Mouse (Mus musculus): Measurements from ENCODE around the gene Pdhx. TPM values are rescaled to one million over a fixed set of nuclear protein-coding genes. Genes with fewer than 3 reads are reported as not detected.
A peak's percentile ranks its signal among the peaks of the same experiment; 100 is the strongest.

Gene Pdhx
- total and polyA plus RNA-seq, 2 experiments from 2014 or later = 53.2 to 66.3 TPM

GRCm38 (mm10) chr2:103051937-103052893 is 21.1 kb downstream of the Pdhx start:
- WGBS = 87% methylated on average over 19 of the region's 19 CpGs
- no peak for TF ChIP-seq CTCF (IDR thresholded peaks at IDR 0.05)
- DNase-seq (ENCODE audit: low spot score) = no peak

GRCm38 (mm10) chr2:103045286-103045685 is 28.0 kb downstream of the Pdhx start:
- no peaks in the 10 kb centered on the region; the same call in 1 of the 2 replicates for H3K4me1 ChIP-seq (ENCODE audit: insufficient read depth, low read length)
- H3K4me2 ChIP-seq (ENCODE audit: low read depth, low read length, poor library complexity, severe bottlenecking) = no peak overlapping the region
- H3K27ac ChIP-seq (ENCODE audit: low read depth, low read length) = no peak overlapping the region
- H3K36me3 ChIP-seq (ENCODE audit: insufficient read depth, low read length) = peaks cover 7% of the 10 kb centered on the region; the same call in 1 of the 2 replicates
- no peak overlapping the region for H3K9ac ChIP-seq (replicated peaks; ENCODE audit: low read length, poor library complexity, severe bottlenecking)
- WGBS = 78% methylated on average over 2 of the region's 2 CpGs
- no peak for ATAC-seq (ENCODE audit: low FRiP score)
- H3K4me3 ChIP-seq (ENCODE audit: low read depth, low read length) = no peak overlapping the region
- DNase-seq (ENCODE audit: low spot score) = peak; percentile 18
- no peaks in the 10 kb centered on the region for H3K27me3 ChIP-seq (ENCODE audit: insufficient read depth, low read length)
- TF ChIP-seq CTCF (IDR thresholded peaks at IDR 0.05) = no peak
- no peaks in the 10 kb centered on the region for H3K9me3 ChIP-seq (ENCODE audit: low read length)

More at GRCm38 (mm10) chr2:103051937-103052893, 21.1 kb downstream of the Pdhx start:
- H3K9ac ChIP-seq (replicated peaks; ENCODE audit: low read length, poor library complexity, severe bottlenecking) = no peak overlapping the region
- H3K27me3 ChIP-seq (ENCODE audit: insufficient read depth, low read length) = no peaks in the 10 kb centered on the region
- no peak overlapping the region for H3K4me2 ChIP-seq (ENCODE audit: low read depth, low read length, poor library complexity, severe bottlenecking)
- H3K36me3 ChIP-seq (ENCODE audit: insufficient read depth, low read length) = 0 out of 2 replicates have a peak, but pooled peaks cover 3% of the 10 kb centered on the region
- no peak for ATAC-seq (ENCODE audit: low FRiP score)
- H3K9me3 ChIP-seq (ENCODE audit: low read length) = no peaks in the 10 kb centered on the region
- H3K4me1 ChIP-seq (ENCODE audit: insufficient read depth, low read length) = no peaks in the 10 kb centered on the region; the same call in 1 of the 2 replicates
- no peak overlapping the region for H3K27ac ChIP-seq (ENCODE audit: low read depth, low read length)
- no peak overlapping the region for H3K4me3 ChIP-seq (ENCODE audit: low read depth, low read length)

DNA sequence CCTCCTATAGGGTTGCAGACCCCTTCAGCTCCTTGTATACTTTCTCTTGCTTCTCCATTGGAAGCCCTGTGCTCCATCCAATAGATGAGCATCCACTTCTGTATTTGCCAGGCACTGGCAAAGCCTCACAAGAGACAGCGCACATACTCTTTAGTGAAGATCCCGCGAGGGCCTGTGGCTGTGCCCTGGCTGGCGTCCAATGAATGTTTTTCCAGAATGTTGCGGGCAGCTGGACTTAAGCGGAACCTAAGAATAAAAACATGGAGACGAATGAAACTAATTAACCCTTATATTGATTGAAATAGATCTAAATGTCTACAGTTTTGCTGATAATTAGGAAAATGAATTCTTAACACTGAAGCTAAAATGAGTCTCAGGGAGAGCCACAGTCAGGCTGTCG is 32.4 kb downstream of the Pdhx start:
- no peak overlapping the region for H3K4me3 ChIP-seq (ENCODE audit: low read depth, low read length)
- TF ChIP-seq CTCF (IDR thresholded peaks at IDR 0.05) = no peak
- no peak overlapping the region for H3K9ac ChIP-seq (replicated peaks; ENCODE audit: low read length, poor library complexity, severe bottlenecking)
- peaks cover 9% of the 10 kb centered on the region; the same call in 1 of the 2 replicates for H3K36me3 ChIP-seq (ENCODE audit: insufficient read depth, low read length)
- 76% methylated on average over 8 of the region's 8 CpGs for WGBS
- no peak overlapping the region for H3K27ac ChIP-seq (ENCODE audit: low read depth, low read length)
- no peak overlapping the region for H3K4me2 ChIP-seq (ENCODE audit: low read depth, low read length, poor library complexity, severe bottlenecking)
- H3K27me3 ChIP-seq (ENCODE audit: insufficient read depth, low read length) = no peaks in the 10 kb centered on the region
- H3K4me1 ChIP-seq (ENCODE audit: insufficient read depth, low read length) = no peaks in the 10 kb centered on the region
- DNase-seq (ENCODE audit: low spot score) (peak; percentile 40), ATAC-seq (ENCODE audit: low FRiP score) (no peak)
- H3K9me3 ChIP-seq (ENCODE audit: low read length) = no peaks in the 10 kb centered on the region

DNA sequence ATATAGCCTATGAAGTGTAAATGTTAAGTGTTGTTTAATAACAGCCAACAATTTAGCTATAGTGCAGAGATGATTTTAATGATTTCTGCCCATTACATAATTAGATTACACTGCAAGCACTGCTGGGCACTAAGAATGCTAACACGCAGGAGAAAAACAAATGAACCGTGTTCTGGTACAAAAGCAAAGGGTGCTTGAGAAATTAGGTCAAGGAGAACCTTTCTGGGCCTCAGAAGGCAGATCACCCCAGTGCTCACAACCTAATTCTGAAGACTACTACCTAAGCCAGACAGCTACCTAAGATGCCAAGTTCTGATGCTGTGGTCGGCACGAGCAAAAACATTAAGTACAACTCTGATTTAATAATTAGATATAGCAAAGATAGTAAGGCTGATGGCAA is 35.5 kb downstream of the Pdhx start:
- ATAC-seq (ENCODE audit: low FRiP score) (no peak), DNase-seq (ENCODE audit: low spot score) (no peak)
- H3K4me1 ChIP-seq (ENCODE audit: insufficient read depth, low read length) = no peaks in the 10 kb centered on the region
- no peak overlapping the region for H3K4me3 ChIP-seq (ENCODE audit: low read depth, low read length)
- WGBS = 77% methylated on average over 4 of the region's 4 CpGs
- peaks cover 11% of the 10 kb centered on the region; the same call in 1 of the 2 replicates for H3K36me3 ChIP-seq (ENCODE audit: insufficient read depth, low read length)
- no peaks in the 10 kb centered on the region for H3K27me3 ChIP-seq (ENCODE audit: insufficient read depth, low read length)
- no peaks in the 10 kb centered on the region for H3K9me3 ChIP-seq (ENCODE audit: low read length)
- no peak overlapping the region for H3K4me2 ChIP-seq (ENCODE audit: low read depth, low read length, poor library complexity, severe bottlenecking)
- no peak overlapping the region for H3K9ac ChIP-seq (replicated peaks; ENCODE audit: low read length, poor library complexity, severe bottlenecking)
- TF ChIP-seq CTCF (IDR thresholded peaks at IDR 0.05) = no peak
- H3K27ac ChIP-seq (ENCODE audit: low read depth, low read length) = no peak overlapping the region

GRCm38 (mm10) chr2:103022728-103023127 is 50.6 kb downstream of the Pdhx start:
- Histone ChIP-seq H3K4me3 (ENCODE audit: low read depth, low read length) (no peak overlapping the region), H3K36me3 (ENCODE audit: insufficient read depth, low read length) (no peaks in the 10 kb centered on the region; the same call in 1 of the 2 replicates), H3K9ac (replicated peaks; ENCODE audit: low read length, poor library complexity, severe bottlenecking) (no peak overlapping the region), H3K9me3 (ENCODE audit: low read length) (no peaks in the 10 kb centered on the region), H3K4me1 (ENCODE audit: insufficient read depth, low read length) (no peaks in the 10 kb centered on the region), H3K27me3 (ENCODE audit: insufficient read depth, low read length) (no peaks in the 10 kb centered on the region; the same call in 1 of the 2 replicates), H3K27ac (ENCODE audit: low read depth, low read length) (no peak overlapping the region), H3K4me2 (ENCODE audit: low read depth, low read length, poor library complexity, severe bottlenecking) (no peak overlapping the region)
- ATAC-seq (ENCODE audit: low FRiP score) (no peak), DNase-seq (ENCODE audit: low spot score) (peak; percentile 53)
- no peak for TF ChIP-seq CTCF (IDR thresholded peaks at IDR 0.05)
- 51% methylated on average over 3 of the region's 3 CpGs for WGBS

All from midbrain, postnatal 0 days (tissue).